Mouse (Mus musculus): Measurements from ENCODE around the gene Add1. TPM values are rescaled to one million over a fixed set of nuclear protein-coding genes. Genes with fewer than 3 reads are reported as not detected.

The Add1 gene
- total RNA-seq (2021): 10 to 100 TPM; 71.6 to 73.0 TPM
- long read RNA-seq, experiment 1, full-length matches to known transcripts: 21 of 50 reads
- long read RNA-seq, experiment 1, partial matches to known transcripts: 15 of 50 reads
- long read RNA-seq, experiment 1, other reads (novel, unspliced or antisense): 14 of 50 reads
- long read RNA-seq, experiment 2, transcript Add1-205 (15 exons, 3,761 nt): major isoform, 8 of 19 reads
- long read RNA-seq, experiment 2, partial matches to known transcripts: 4 of 19 reads
- long read RNA-seq, experiment 2, other reads (novel, unspliced or antisense): 7 of 19 reads

- peak; percentile 98 for DNase-seq (ENCODE audit: low spot score)
These were observed at the start of gene Add1 for GRCm38 (mm10) chr5:34573268-34574221. Gene Add1, plus strand, starts transcription at chr5:34573664.

- no peak for DNase-seq (ENCODE audit: low spot score)
These were observed 49.4 kb upstream of the Add1 start for GRCm38 (mm10) chr5:34523958-34524485.

GRCm38 (mm10) chr5:34524511-34524910 lies 49.0 kb upstream of the Add1 start:
- no peak for DNase-seq (ENCODE audit: low spot score)

GRCm38 (mm10) chr5:34525663-34526476 lies 47.6 kb upstream of the Add1 start, which contains the start of gene Sh3bp2:
Gene Sh3bp2, plus strand, starts transcription at chr5:34525838.
- peak; percentile 97 for DNase-seq (ENCODE audit: low spot score)

GRCm38 (mm10) chr5:34526477-34526775 lies 47.0 kb upstream of the Add1 start:
- DNase-seq (ENCODE audit: low spot score): no peak

GRCm38 (mm10) chr5:34527352-34527751 lies 46.1 kb upstream of the Add1 start:
- no peak for DNase-seq (ENCODE audit: low spot score)

- no peak for DNase-seq (ENCODE audit: low spot score)
These were observed 44.7 kb upstream of the Add1 start for GRCm38 (mm10) chr5:34528724-34529123.

- no peak for DNase-seq (ENCODE audit: low spot score)
These were observed 43.3 kb upstream of the Add1 start for GRCm38 (mm10) chr5:34530116-34530515.

GRCm38 (mm10) chr5:34530687-34531086 lies 42.8 kb upstream of the Add1 start:
- no peak for DNase-seq (ENCODE audit: low spot score)

GRCm38 (mm10) chr5:34533066-34533465 lies 40.4 kb upstream of the Add1 start:
- no peak for DNase-seq (ENCODE audit: low spot score)

- no peak for DNase-seq (ENCODE audit: low spot score)
These were observed 39.6 kb upstream of the Add1 start for GRCm38 (mm10) chr5:34533820-34534219.

- peak; percentile 55 for DNase-seq (ENCODE audit: low spot score)
These were observed 38.5 kb upstream of the Add1 start for GRCm38 (mm10) chr5:34534776-34535581.

GRCm38 (mm10) chr5:34535831-34536230 lies 37.6 kb upstream of the Add1 start:
- DNase-seq (ENCODE audit: low spot score): no peak

GRCm38 (mm10) chr5:34538079-34538478 lies 35.4 kb upstream of the Add1 start:
- DNase-seq (ENCODE audit: low spot score): no peak

GRCm38 (mm10) chr5:34538527-34538926 lies 34.9 kb upstream of the Add1 start:
- DNase-seq (ENCODE audit: low spot score): no peak

- no peak for DNase-seq (ENCODE audit: low spot score)
These were observed 34.3 kb upstream of the Add1 start for GRCm38 (mm10) chr5:34539121-34539520.

- DNase-seq (ENCODE audit: low spot score): no peak
These were observed 31.3 kb upstream of the Add1 start for GRCm38 (mm10) chr5:34542166-34542565.

- DNase-seq (ENCODE audit: low spot score): no peak
These were observed 30.4 kb upstream of the Add1 start for GRCm38 (mm10) chr5:34543114-34543513.

GRCm38 (mm10) chr5:34547410-34547809 lies 26.1 kb upstream of the Add1 start:
- DNase-seq (ENCODE audit: low spot score): peak; percentile 31

- no peak for DNase-seq (ENCODE audit: low spot score)
These were observed 24.4 kb upstream of the Add1 start for GRCm38 (mm10) chr5:34549135-34549482.

Data from gastrocnemius, adult 18-20 months (tissue).